Mouse (Mus musculus): Measurements from ENCODE around the gene Cnot1. TPM values are rescaled to one million over a fixed set of nuclear protein-coding genes. Genes with fewer than 3 reads are reported as not detected.

Cnot1 gene
- polyA plus RNA-seq, 1 experiment from 2014 or later: 49.2 TPM

DNA sequence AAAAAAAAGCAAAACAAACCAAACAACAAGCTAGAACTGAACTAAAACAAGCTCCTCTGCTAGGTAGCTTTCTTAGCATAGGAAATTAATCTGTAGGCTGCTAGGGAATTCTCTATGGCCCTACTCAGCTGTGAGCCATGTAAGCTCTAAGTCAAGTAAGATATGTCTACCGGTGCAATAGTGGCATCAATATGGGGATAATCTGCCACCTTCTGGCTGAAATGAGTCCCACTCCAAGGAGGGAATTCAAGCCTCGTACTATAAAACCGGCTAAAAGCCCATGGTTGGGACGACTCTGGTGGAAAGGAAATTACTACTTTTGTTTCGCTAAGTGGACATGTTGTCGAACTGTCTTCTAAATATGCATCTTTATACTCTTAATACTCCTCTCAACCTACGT is 68.7 kb downstream of the Cnot1 start:
- 76% methylated on average over 7 of the region's 7 CpGs for WGBS
- no peak overlapping the region for H3K4me2 ChIP-seq (ENCODE audit: low read depth, low read length)
- no peaks in the 10 kb centered on the region for H3K27me3 ChIP-seq (ENCODE audit: control insufficient read depth, insufficient read depth, low read length)
- H3K9me3 ChIP-seq (replicated peaks; ENCODE audit: control insufficient read depth, low read length): no peaks in the 10 kb centered on the region
- H3K4me3 ChIP-seq (ENCODE audit: low read length): no peak overlapping the region
- ATAC-seq (replicated peaks; ENCODE audit: extremely low read depth, insufficient read depth, low FRiP score): no peak
- H3K4me1 ChIP-seq (ENCODE audit: control insufficient read depth, insufficient read depth, low read length): no peaks in the 10 kb centered on the region
- peaks cover 74% of the 10 kb centered on the region for H3K36me3 ChIP-seq (ENCODE audit: control insufficient read depth, insufficient read depth)
- no peak overlapping the region for H3K27ac ChIP-seq (ENCODE audit: low read length)
- H3K9ac ChIP-seq (ENCODE audit: low read length): no peak overlapping the region

DNA sequence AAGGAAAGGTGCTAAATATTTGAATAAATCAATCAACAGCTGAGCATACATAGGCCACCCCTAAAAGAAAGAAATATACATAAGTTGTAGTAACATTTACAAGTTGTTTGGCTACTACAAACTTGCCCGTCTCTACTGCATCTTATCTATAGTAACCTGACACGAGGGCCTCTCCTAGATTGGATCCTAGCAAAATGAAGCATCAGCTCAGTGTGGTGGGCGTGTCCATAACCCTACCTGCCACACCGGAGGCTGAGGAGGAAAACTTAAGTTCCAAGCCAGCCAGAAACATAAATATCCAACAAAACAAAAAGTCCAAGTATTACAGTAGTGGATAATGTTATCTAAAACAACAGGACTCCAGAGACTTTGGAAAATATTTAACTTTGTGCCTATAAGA is 79.6 kb downstream of the Cnot1 start:
- no peak for ATAC-seq (replicated peaks; ENCODE audit: extremely low read depth, insufficient read depth, low FRiP score)
- H3K36me3 ChIP-seq (ENCODE audit: control insufficient read depth, insufficient read depth): peaks cover 68% of the 10 kb centered on the region
- H3K27ac ChIP-seq (ENCODE audit: low read length): no peak overlapping the region
- no peak overlapping the region for H3K4me3 ChIP-seq (ENCODE audit: low read length)
- no peak overlapping the region for H3K4me2 ChIP-seq (ENCODE audit: low read depth, low read length)
- H3K9me3 ChIP-seq (replicated peaks; ENCODE audit: control insufficient read depth, low read length): no peaks in the 10 kb centered on the region
- no peaks in the 10 kb centered on the region for H3K27me3 ChIP-seq (ENCODE audit: control insufficient read depth, insufficient read depth, low read length)
- 58% methylated on average over 4 of the region's 4 CpGs for WGBS
- H3K4me1 ChIP-seq (ENCODE audit: control insufficient read depth, insufficient read depth, low read length): no peaks in the 10 kb centered on the region
- H3K9ac ChIP-seq (ENCODE audit: low read length): no peak overlapping the region

DNA sequence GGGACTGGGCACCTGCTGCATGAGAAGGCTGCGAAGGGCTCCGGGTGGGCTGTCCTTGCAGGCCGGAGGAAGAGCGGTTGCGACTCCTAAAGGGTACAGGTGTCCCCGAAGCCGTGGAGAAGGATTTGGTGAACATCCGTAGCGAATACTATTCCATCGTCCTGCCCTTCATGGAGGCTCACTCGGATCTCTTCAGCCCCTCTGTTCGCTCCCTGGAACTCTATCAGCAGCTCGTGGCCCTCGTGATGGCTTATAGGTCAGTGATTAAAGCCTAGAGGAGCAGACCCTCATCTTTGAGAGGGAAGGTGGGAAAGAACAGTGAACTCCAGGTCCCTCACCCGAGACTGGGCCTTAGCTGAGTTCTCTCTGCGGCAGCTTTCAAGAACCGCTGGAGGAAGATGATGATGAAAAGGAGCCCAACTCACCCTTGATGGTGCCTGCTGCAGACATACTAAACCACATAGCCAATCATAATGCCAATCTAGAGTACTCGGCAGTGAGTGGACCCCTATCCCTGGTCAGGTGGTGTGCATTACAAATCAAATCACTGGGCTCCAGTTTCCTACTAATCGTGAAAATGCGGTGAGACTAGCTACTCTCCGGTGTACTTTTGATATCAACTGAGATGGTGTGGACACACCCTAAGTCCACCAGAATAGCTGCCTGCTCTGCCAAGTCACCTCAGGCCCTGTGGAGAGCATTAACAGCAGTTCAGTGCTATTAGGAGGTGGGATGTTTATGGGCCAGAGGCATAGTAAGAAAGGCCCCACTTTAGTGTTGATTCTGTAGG is 90.5 kb downstream of the Cnot1 start:
- 21% methylated on average over 21 of the region's 21 CpGs for WGBS
- H3K4me1 ChIP-seq (ENCODE audit: control insufficient read depth, insufficient read depth, low read length): peaks cover 16% of the 10 kb centered on the region
- no peak overlapping the region for H3K27ac ChIP-seq (ENCODE audit: low read length)
- H3K27me3 ChIP-seq (ENCODE audit: control insufficient read depth, insufficient read depth, low read length): no peaks in the 10 kb centered on the region
- peak overlapping the region; percentile 86 for H3K9ac ChIP-seq (ENCODE audit: low read length)
- peak overlapping the region; percentile 76 for H3K4me2 ChIP-seq (ENCODE audit: low read depth, low read length)
- H3K4me3 ChIP-seq (ENCODE audit: low read length): peak overlapping the region; percentile 81
- H3K9me3 ChIP-seq (replicated peaks; ENCODE audit: control insufficient read depth, low read length): no peaks in the 10 kb centered on the region
- ATAC-seq (replicated peaks; ENCODE audit: extremely low read depth, insufficient read depth, low FRiP score): no peak
- peaks cover 42% of the 10 kb centered on the region for H3K36me3 ChIP-seq (ENCODE audit: control insufficient read depth, insufficient read depth)

DNA sequence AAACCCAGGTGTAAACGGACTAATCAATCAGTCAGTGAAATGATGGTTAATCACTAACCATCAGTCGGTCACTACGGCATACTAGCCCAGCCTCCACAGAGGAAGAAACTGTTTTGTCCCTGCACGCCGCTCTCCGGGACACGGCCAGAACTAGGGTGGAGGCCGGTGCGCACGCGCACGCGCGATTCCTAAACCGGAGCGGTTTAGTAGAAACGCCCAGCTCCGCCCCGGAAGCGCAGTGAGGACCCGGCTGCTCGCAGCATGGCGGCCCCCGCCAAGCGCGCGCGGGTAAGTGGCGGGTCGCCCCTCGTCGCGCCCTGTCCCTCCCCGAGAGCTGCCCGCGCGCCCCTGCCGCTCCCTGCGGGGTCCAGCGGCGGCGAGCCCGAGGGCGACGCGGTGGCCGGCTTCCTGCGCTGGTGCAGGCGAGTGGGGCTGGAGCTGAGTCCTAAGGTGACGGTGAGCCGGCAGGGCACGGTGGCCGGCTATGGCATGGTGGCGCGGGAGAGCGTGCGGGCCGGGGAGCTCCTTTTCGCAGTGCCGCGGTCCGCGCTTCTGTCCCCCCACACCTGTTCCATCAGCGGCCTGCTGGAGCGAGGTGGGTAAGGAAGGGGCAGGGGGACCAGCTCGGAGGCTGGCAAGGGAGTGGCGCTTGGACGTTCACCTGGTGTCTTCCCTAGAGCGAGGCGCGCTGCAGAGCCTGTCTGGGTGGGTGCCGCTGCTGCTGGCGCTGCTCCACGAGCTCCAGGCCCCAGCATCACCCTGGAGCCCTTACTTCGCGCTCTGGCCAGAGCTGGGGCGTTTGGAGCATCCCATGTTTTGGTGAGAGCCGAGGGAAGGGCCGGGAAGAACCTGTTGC is 91.4 kb downstream of the Cnot1 start, which contains the start of gene Setd6:
Gene Setd6 (plus strand): TSS at position 206 of the 856 bp plus-strand sequence.
- peak within 1 kb of the TSS; percentile 86 for H3K9ac ChIP-seq (ENCODE audit: low read length)
- under 1% methylated on average over 79 of the region's 79 CpGs for WGBS
- H3K4me2 ChIP-seq (ENCODE audit: low read depth, low read length): peak within 1 kb of the TSS; percentile 76
- H3K27me3 ChIP-seq (ENCODE audit: control insufficient read depth, insufficient read depth, low read length): no peaks in the 10 kb centered on the region
- peak; percentile 90 for ATAC-seq (replicated peaks; ENCODE audit: extremely low read depth, insufficient read depth, low FRiP score)
- H3K4me1 ChIP-seq (ENCODE audit: control insufficient read depth, insufficient read depth, low read length): peaks cover 16% of the 10 kb centered on the region
- peak within 1 kb of the TSS; percentile 72 for H3K27ac ChIP-seq (ENCODE audit: low read length)
- H3K9me3 ChIP-seq (replicated peaks; ENCODE audit: control insufficient read depth, low read length): no peaks in the 10 kb centered on the region
- H3K36me3 ChIP-seq (ENCODE audit: control insufficient read depth, insufficient read depth): peaks cover 39% of the 10 kb centered on the region
- peak within 1 kb of the TSS; percentile 81 for H3K4me3 ChIP-seq (ENCODE audit: low read length)

DNA sequence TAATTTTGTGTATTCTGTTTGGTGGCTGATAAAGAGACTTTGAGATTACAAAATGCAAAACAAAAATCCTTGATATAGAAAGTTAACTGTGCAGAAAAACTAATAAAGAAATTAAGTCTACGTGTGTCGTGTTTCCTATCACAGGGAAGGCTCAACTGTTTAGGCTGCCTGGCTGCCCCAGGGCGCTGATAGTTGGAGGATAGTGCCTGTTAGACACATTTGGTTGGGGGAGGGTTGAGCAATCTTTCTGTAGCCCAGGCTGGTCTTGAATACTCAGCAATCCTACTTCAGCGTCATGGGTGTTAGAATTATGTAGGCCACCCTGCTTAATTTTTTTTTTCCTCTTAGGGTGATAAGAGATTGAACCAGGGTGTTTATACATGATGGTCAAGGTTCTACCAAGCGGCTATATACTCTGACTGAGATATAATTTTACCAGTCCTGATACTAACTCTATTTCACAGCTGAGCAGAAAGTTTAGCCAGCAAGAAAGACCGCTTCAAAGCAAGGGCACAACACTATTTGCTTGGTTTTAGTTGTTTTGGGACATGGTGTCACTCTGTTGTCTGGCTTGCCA is 92.3 kb downstream of the Cnot1 start:
- peak overlapping the region; percentile 81 for H3K4me3 ChIP-seq (ENCODE audit: low read length)
- H3K4me1 ChIP-seq (ENCODE audit: control insufficient read depth, insufficient read depth, low read length): peaks cover 20% of the 10 kb centered on the region
- ATAC-seq (replicated peaks; ENCODE audit: extremely low read depth, insufficient read depth, low FRiP score): no peak
- H3K9ac ChIP-seq (ENCODE audit: low read length): peak overlapping the region; percentile 86
- 70% methylated on average over 6 of the region's 6 CpGs for WGBS
- H3K36me3 ChIP-seq (ENCODE audit: control insufficient read depth, insufficient read depth): peaks cover 37% of the 10 kb centered on the region; the same call in 1 of the 2 replicates
- H3K27me3 ChIP-seq (ENCODE audit: control insufficient read depth, insufficient read depth, low read length): no peaks in the 10 kb centered on the region
- H3K9me3 ChIP-seq (replicated peaks; ENCODE audit: control insufficient read depth, low read length): no peaks in the 10 kb centered on the region
- H3K4me2 ChIP-seq (ENCODE audit: low read depth, low read length): peak overlapping the region; percentile 76
- H3K27ac ChIP-seq (ENCODE audit: low read length): peak overlapping the region; percentile 72; the same call in 1 of the 2 replicates

DNA sequence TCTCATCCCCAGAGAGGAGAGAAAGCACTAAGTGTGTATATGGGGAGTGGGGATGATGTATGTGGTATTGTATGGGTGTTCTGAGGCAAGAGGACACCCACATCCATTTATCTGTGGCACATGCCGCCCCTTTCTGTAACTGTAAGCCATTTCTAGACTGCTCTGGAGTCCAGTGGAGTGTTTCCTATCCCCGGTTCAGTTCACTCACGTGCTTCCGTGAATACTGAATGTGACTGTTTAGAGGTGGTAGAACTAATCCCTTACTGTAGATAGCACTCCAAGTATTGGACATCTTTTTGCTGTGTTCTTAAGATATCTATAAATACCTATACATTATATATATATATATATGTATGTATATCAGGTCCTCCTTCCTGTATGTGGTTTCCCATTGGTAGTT is 92.9 kb downstream of the Cnot1 start:
- peaks cover 33% of the 10 kb centered on the region; the same call in 1 of the 2 replicates for H3K36me3 ChIP-seq (ENCODE audit: control insufficient read depth, insufficient read depth)

DNA sequence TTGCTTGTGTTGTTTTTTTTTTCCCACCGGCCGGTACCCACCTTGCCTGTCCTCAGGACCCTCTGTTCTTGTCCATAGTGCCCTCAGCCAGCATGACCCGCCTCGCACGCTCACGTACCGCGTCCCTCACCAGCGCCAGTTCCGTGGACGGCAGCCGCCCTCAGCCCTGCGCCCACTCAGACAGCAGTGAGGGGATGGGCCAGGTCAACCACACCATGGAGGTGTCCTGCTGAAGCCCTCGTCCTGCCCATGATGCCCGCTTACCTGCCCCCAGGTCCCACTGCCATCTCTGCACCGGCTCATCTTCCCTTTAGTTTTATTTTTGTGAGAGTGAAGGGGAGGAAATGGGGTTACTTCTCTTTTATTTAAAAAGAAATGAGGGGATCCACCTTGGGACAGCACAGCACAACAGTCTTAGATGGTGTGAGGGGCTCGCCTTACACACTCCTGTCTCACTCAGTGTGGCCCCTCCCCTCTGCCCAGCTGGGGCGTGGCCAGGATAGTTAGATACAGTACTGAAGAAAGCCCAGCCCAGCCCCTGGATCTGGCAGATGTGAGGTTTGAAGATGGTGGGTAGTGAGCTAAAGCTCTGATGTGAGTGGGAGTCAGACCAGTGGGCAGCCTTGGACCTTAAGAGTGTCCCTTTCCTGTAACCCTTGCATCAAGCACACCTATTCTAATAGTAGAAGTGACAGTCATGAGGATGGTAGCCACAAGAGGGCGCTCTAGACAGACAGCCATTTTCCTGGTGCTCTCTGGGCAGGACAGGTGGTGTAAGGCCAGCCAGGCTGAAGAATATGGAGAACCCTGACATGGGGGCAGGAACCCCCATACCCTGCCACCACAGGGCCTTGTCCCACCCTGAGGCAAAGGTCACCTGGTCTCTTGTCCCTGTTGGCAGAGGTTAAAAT is 93.9 kb downstream of the Cnot1 start:
- Histone ChIP-seq H3K9me3 (replicated peaks; ENCODE audit: control insufficient read depth, low read length) (no peaks in the 10 kb centered on the region), H3K27ac (ENCODE audit: low read length) (no peak overlapping the region), H3K4me3 (ENCODE audit: low read length) (no peak overlapping the region), H3K9ac (ENCODE audit: low read length) (no peak overlapping the region), H3K4me1 (ENCODE audit: control insufficient read depth, insufficient read depth, low read length) (peaks cover 23% of the 10 kb centered on the region), H3K27me3 (ENCODE audit: control insufficient read depth, insufficient read depth, low read length) (no peaks in the 10 kb centered on the region), H3K36me3 (ENCODE audit: control insufficient read depth, insufficient read depth) (peaks cover 35% of the 10 kb centered on the region; the same call in 1 of the 2 replicates), H3K4me2 (ENCODE audit: low read depth, low read length) (no peak overlapping the region)
- 0 out of 2 replicates have a peak, but pooled peaks have one; percentile 7 for ATAC-seq (replicated peaks; ENCODE audit: extremely low read depth, insufficient read depth, low FRiP score)
- WGBS: 76% methylated on average over 19 of the region's 19 CpGs

More for the DNA sequence above, 92.9 kb downstream of the Cnot1 start:
- ATAC-seq (replicated peaks; ENCODE audit: extremely low read depth, insufficient read depth, low FRiP score): no peak
- Histone ChIP-seq H3K9me3 (replicated peaks; ENCODE audit: control insufficient read depth, low read length) (no peaks in the 10 kb centered on the region), H3K9ac (ENCODE audit: low read length) (no peak overlapping the region), H3K27ac (ENCODE audit: low read length) (no peak overlapping the region), H3K4me2 (ENCODE audit: low read depth, low read length) (no peak overlapping the region), H3K4me3 (ENCODE audit: low read length) (no peak overlapping the region), H3K4me1 (ENCODE audit: control insufficient read depth, insufficient read depth, low read length) (peaks cover 23% of the 10 kb centered on the region), H3K27me3 (ENCODE audit: control insufficient read depth, insufficient read depth, low read length) (no peaks in the 10 kb centered on the region)
- WGBS: 87% methylated on average over 4 of the region's 4 CpGs

DNA sequence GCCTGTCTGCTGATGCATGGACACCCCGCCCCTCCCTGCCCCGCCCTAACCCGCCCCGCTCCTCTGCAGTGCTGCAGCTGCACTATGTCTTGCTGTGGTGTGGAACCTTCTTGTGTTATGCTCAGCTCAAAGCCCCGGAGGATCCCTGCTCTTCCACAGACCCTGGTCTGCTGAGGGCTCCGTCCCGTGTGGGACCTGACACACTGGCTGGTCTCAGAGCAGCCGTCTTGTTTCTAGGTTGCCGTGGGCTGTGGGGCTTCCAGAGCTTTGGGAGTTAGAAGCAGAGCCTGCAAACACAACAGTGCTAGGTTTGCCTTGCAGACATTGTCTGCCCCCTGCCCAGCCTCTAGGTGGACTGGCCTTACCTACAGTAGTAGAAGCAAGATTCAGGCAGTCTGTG is 94.9 kb downstream of the Cnot1 start:
- H3K4me3 ChIP-seq (ENCODE audit: low read length): no peak overlapping the region
- no peak overlapping the region for H3K27ac ChIP-seq (ENCODE audit: low read length)
- no peak for ATAC-seq (replicated peaks; ENCODE audit: extremely low read depth, insufficient read depth, low FRiP score)
- H3K36me3 ChIP-seq (ENCODE audit: control insufficient read depth, insufficient read depth): peaks cover 32% of the 10 kb centered on the region; the same call in 1 of the 2 replicates
- no peaks in the 10 kb centered on the region for H3K9me3 ChIP-seq (replicated peaks; ENCODE audit: control insufficient read depth, low read length)
- H3K9ac ChIP-seq (ENCODE audit: low read length): no peak overlapping the region
- no peaks in the 10 kb centered on the region for H3K27me3 ChIP-seq (ENCODE audit: control insufficient read depth, insufficient read depth, low read length)
- H3K4me2 ChIP-seq (ENCODE audit: low read depth, low read length): no peak overlapping the region
- peaks cover 23% of the 10 kb centered on the region for H3K4me1 ChIP-seq (ENCODE audit: control insufficient read depth, insufficient read depth, low read length)
- WGBS: 80% methylated on average over 9 of the region's 9 CpGs
